Comparison of ENCODE assay signal across 8 mouse cellular contexts in genomic region chr14:73143710-73144420, GRCm38 (mm10). TPM values are rescaled to one million over a fixed set of nuclear protein-coding genes. Genes with fewer than 3 reads are reported as not detected.
DNase-seq lines count a peak whose midpoint lies in the region; ATAC-seq lines count a peak whose summit lies in the region.

No protein-coding gene starts in this region.

- no peaks in the 10 kb centered on the region for H3K27me3 ChIP-seq in heart, embryonic 13.5 days (replicated peaks)
- H3K27me3 ChIP-seq in hindbrain, embryonic 12.5 days, result no peaks in the 10 kb centered on the region
- no peaks in the 10 kb centered on the region for H3K27me3 ChIP-seq in midbrain, embryonic 10.5 days (ENCODE audit: low read depth, poor library complexity, severe bottlenecking)

- H3K9me3 ChIP-seq in heart, embryonic 13.5 days, result no peaks in the 10 kb centered on the region
- H3K9me3 ChIP-seq in hindbrain, embryonic 12.5 days (replicated peaks), result no peaks in the 10 kb centered on the region; the same call in 1 of the 2 replicates
- H3K9me3 ChIP-seq in midbrain, embryonic 10.5 days (replicated peaks), result no peaks in the 10 kb centered on the region

- DNase-seq in heart, adult 18-20 months, result no peak
- no peak for DNase-seq in midbrain, embryonic 10.5 days (ENCODE audit: low spot score)
- DNase-seq in adrenal gland, adult 18-20 months (ENCODE audit: low spot score in 2 of 2), result no peak
- no peak for DNase-seq in cerebellum, adult 8-10 months

- peak overlapping the region; percentile 85 for H3K4me3 ChIP-seq in heart, embryonic 13.5 days
- H3K4me3 ChIP-seq in hindbrain, embryonic 12.5 days, result peak overlapping the region; percentile 82
- H3K4me3 ChIP-seq in midbrain, embryonic 10.5 days, result peak overlapping the region; percentile 70

- H3K4me1 ChIP-seq in heart, embryonic 13.5 days, result peaks cover 26% of the 10 kb centered on the region
- H3K4me1 ChIP-seq in hindbrain, embryonic 12.5 days, result peaks cover 21% of the 10 kb centered on the region
- H3K4me1 ChIP-seq in midbrain, embryonic 10.5 days, result peaks cover 32% of the 10 kb centered on the region

- H3K27ac ChIP-seq in heart, embryonic 13.5 days (replicated peaks), result peak overlapping the region; percentile 98
- peak overlapping the region; percentile 99 for H3K27ac ChIP-seq in hindbrain, embryonic 12.5 days
- peak overlapping the region; percentile 98 for H3K27ac ChIP-seq in midbrain, embryonic 10.5 days (replicated peaks)

- peaks cover 16% of the 10 kb centered on the region for H3K36me3 ChIP-seq in heart, embryonic 13.5 days
- H3K36me3 ChIP-seq in hindbrain, embryonic 12.5 days, result peaks cover 4% of the 10 kb centered on the region; the same call in 1 of the 2 replicates
- H3K36me3 ChIP-seq in midbrain, embryonic 10.5 days, result peaks cover 35% of the 10 kb centered on the region

- ATAC-seq in heart, embryonic 13.5 days (ENCODE audit: extremely low read depth, insufficient number of reproducible peaks, low FRiP score, low TSS enrichment), result no peak; the same call in 1 of the 2 replicates
- peak; percentile 14 for ATAC-seq in activated CD4-positive, CD25-positive, alpha-beta regulatory T cell, adult 4 months
- ATAC-seq in hindbrain, embryonic 12.5 days (ENCODE audit: low FRiP score), result peak; percentile 32
- ATAC-seq in megakaryocyte-erythroid progenitor cell, adult 5-6 weeks (replicated peaks; ENCODE audit: low FRiP score, low TSS enrichment, poor library complexity, severe bottlenecking), result no peak; the same call in 1 of the 2 replicates

- 39% methylated on average over 25 of the region's 25 CpGs for WGBS in heart, embryonic 13.5 days
- WGBS in hindbrain, embryonic 12.5 days, result 35% methylated on average over 25 of the region's 25 CpGs
- WGBS in midbrain, embryonic 10.5 days, result 43% methylated on average over 25 of the region's 25 CpGs

- peak overlapping the region; percentile 97 for H3K9ac ChIP-seq in heart, embryonic 13.5 days
- H3K9ac ChIP-seq in hindbrain, embryonic 12.5 days, result peak overlapping the region; percentile 96

- H3K4me2 ChIP-seq in heart, embryonic 13.5 days, result peak overlapping the region; percentile 87
- H3K4me2 ChIP-seq in hindbrain, embryonic 12.5 days (replicated peaks), result peak overlapping the region; percentile 79

RNA-seq across cellular contexts. Expression of gene Rcbtb2, which starts 21.0 kb away (rescaled TPM):
- 61.2 and 61.9 TPM in 2 replicates for polyA plus RNA-seq in heart, embryonic 13.5 days (2015; fragmentation: Nextera tagmentation; extraction: Ambion mirVana)
- total RNA-seq in heart, adult 18-20 months (2021), result 10 to 100 TPM; 21.9 to 23.7 TPM
- 10 to 100 TPM; 55.7 to 64.9 TPM for polyA plus RNA-seq in activated CD4-positive, CD25-positive, alpha-beta regulatory T cell, adult 4 months (2017; shearing (Covaris generic))
- polyA plus RNA-seq in hindbrain, embryonic 12.5 days (2016; fragmentation: Nextera tagmentation; extraction: Ambion mirVana), result 124 and 127 TPM in 2 replicates
- 163 and 168 TPM in 2 replicates for polyA plus RNA-seq in midbrain, embryonic 10.5 days (2016; fragmentation: Nextera tagmentation; extraction: Ambion mirVana)
- total RNA-seq in megakaryocyte-erythroid progenitor cell, adult 5-6 weeks (2014; fragmentation: Nextera tagmentation), result 16.7 and 26.2 TPM in 2 replicates
- total RNA-seq in megakaryocyte-erythroid progenitor cell, adult 5-6 weeks (2017), result 20.5 and 33.5 TPM in 2 replicates
- total RNA-seq in adrenal gland, adult 18-20 months (2021), result 10 to 100 TPM; 29.5 to 51.1 TPM

Comparison
In these comparisons a context has a peak if more than half of its experiments do, and no peak if none do; other contexts are left out.
1. ATAC-seq: peak in activated CD4-positive, CD25-positive, alpha-beta regulatory T cell, adult 4 months (single experiment) and hindbrain, embryonic 12.5 days (single experiment); none in heart, embryonic 13.5 days (single experiment) and megakaryocyte-erythroid progenitor cell, adult 5-6 weeks (single experiment).
2. Peak in every context shown above with its lines, with median percentiles within 50 percentile points of each other: H3K27ac ChIP-seq and H3K4me3 ChIP-seq.